Mouse (Mus musculus): ENCODE results near the gene Pccb. TPM values are rescaled to one million over a fixed set of nuclear protein-coding genes. Genes with fewer than 3 reads are reported as not detected.

Gene Pccb
- polyA plus RNA-seq, 1 experiment from 2014 or later, result 14.9 TPM

- 62% methylated on average over 11 of the region's 11 CpGs for WGBS
- no peaks in the 10 kb centered on the region for H3K4me1 ChIP-seq (ENCODE audit: control insufficient read depth, insufficient read depth, low read length)
- no peaks in the 10 kb centered on the region for H3K9me3 ChIP-seq (replicated peaks; ENCODE audit: control insufficient read depth, low read length)
- no peaks in the 10 kb centered on the region for H3K36me3 ChIP-seq (replicated peaks; ENCODE audit: control insufficient read depth, insufficient read depth, low read depth, low read length)
- H3K9ac ChIP-seq (replicated peaks; ENCODE audit: low read length), result no peak overlapping the region
- H3K4me3 ChIP-seq (ENCODE audit: low read depth, low read length), result no peak overlapping the region
- no peak for ATAC-seq (replicated peaks; ENCODE audit: insufficient number of reproducible peaks, low FRiP score, low TSS enrichment, low read depth)
- no peaks in the 10 kb centered on the region for H3K27me3 ChIP-seq (ENCODE audit: control insufficient read depth, insufficient read depth, low read length)
- no peak overlapping the region for H3K27ac ChIP-seq (replicated peaks; ENCODE audit: low read depth, low read length)
- no peak for DNase-seq (ENCODE audit: low spot score)
- H3K4me2 ChIP-seq (ENCODE audit: low read depth, low read length), result no peak overlapping the region
Measured at GRCm38 (mm10) chr9:101061035-101061434, 26.3 kb upstream of the Pccb start.

GRCm38 (mm10) chr9:101057156-101057555 lies 22.5 kb upstream of the Pccb start:
- Histone ChIP-seq H3K36me3 (replicated peaks; ENCODE audit: control insufficient read depth, insufficient read depth, low read depth, low read length) (no peaks in the 10 kb centered on the region), H3K4me1 (ENCODE audit: control insufficient read depth, insufficient read depth, low read length) (no peaks in the 10 kb centered on the region), H3K4me2 (ENCODE audit: low read depth, low read length) (no peak overlapping the region), H3K4me3 (ENCODE audit: low read depth, low read length) (no peak overlapping the region), H3K9ac (replicated peaks; ENCODE audit: low read length) (no peak overlapping the region), H3K27me3 (ENCODE audit: control insufficient read depth, insufficient read depth, low read length) (no peaks in the 10 kb centered on the region), H3K27ac (replicated peaks; ENCODE audit: low read depth, low read length) (no peak overlapping the region), H3K9me3 (replicated peaks; ENCODE audit: control insufficient read depth, low read length) (no peaks in the 10 kb centered on the region)
- ATAC-seq (replicated peaks; ENCODE audit: insufficient number of reproducible peaks, low FRiP score, low TSS enrichment, low read depth) (no peak), DNase-seq (ENCODE audit: low spot score) (no peak)
- whole genome bisulfite sequencing, result 92% methylated on average over 4 of the region's 4 CpGs

GRCm38 (mm10) chr9:101053279-101053678 lies 18.6 kb upstream of the Pccb start:
- H3K4me3 ChIP-seq (ENCODE audit: low read depth, low read length), result no peak overlapping the region
- no peak overlapping the region for H3K4me2 ChIP-seq (ENCODE audit: low read depth, low read length)
- H3K9ac ChIP-seq (replicated peaks; ENCODE audit: low read length), result no peak overlapping the region
- H3K4me1 ChIP-seq (ENCODE audit: control insufficient read depth, insufficient read depth, low read length), result no peaks in the 10 kb centered on the region
- H3K9me3 ChIP-seq (replicated peaks; ENCODE audit: control insufficient read depth, low read length), result no peaks in the 10 kb centered on the region
- no peak for ATAC-seq (replicated peaks; ENCODE audit: insufficient number of reproducible peaks, low FRiP score, low TSS enrichment, low read depth)
- H3K36me3 ChIP-seq (replicated peaks; ENCODE audit: control insufficient read depth, insufficient read depth, low read depth, low read length), result no peaks in the 10 kb centered on the region
- DNase-seq (ENCODE audit: low spot score), result no peak
- no peaks in the 10 kb centered on the region for H3K27me3 ChIP-seq (ENCODE audit: control insufficient read depth, insufficient read depth, low read length)
- WGBS, result 73% methylated on average over 14 of the region's 14 CpGs
- H3K27ac ChIP-seq (replicated peaks; ENCODE audit: low read depth, low read length), result no peak overlapping the region

GRCm38 (mm10) chr9:101052691-101053090 lies 18.0 kb upstream of the Pccb start:
- H3K4me3 ChIP-seq (ENCODE audit: low read depth, low read length), result no peak overlapping the region
- H3K27ac ChIP-seq (replicated peaks; ENCODE audit: low read depth, low read length), result no peak overlapping the region
- H3K27me3 ChIP-seq (ENCODE audit: control insufficient read depth, insufficient read depth, low read length), result no peaks in the 10 kb centered on the region
- WGBS, result 77% methylated on average over 6 of the region's 6 CpGs
- H3K4me2 ChIP-seq (ENCODE audit: low read depth, low read length), result no peak overlapping the region
- DNase-seq (ENCODE audit: low spot score) (no peak), ATAC-seq (replicated peaks; ENCODE audit: insufficient number of reproducible peaks, low FRiP score, low TSS enrichment, low read depth) (no peak)
- H3K4me1 ChIP-seq (ENCODE audit: control insufficient read depth, insufficient read depth, low read length), result no peaks in the 10 kb centered on the region
- no peak overlapping the region for H3K9ac ChIP-seq (replicated peaks; ENCODE audit: low read length)
- H3K36me3 ChIP-seq (replicated peaks; ENCODE audit: control insufficient read depth, insufficient read depth, low read depth, low read length), result no peaks in the 10 kb centered on the region
- no peaks in the 10 kb centered on the region for H3K9me3 ChIP-seq (replicated peaks; ENCODE audit: control insufficient read depth, low read length)

GRCm38 (mm10) chr9:101052007-101052406 lies 17.3 kb upstream of the Pccb start:
- H3K9me3 ChIP-seq (replicated peaks; ENCODE audit: control insufficient read depth, low read length), result no peaks in the 10 kb centered on the region
- no peak for ATAC-seq (replicated peaks; ENCODE audit: insufficient number of reproducible peaks, low FRiP score, low TSS enrichment, low read depth)
- H3K27me3 ChIP-seq (ENCODE audit: control insufficient read depth, insufficient read depth, low read length), result no peaks in the 10 kb centered on the region
- H3K4me3 ChIP-seq (ENCODE audit: low read depth, low read length), result no peak overlapping the region
- DNase-seq (ENCODE audit: low spot score), result no peak
- H3K36me3 ChIP-seq (replicated peaks; ENCODE audit: control insufficient read depth, insufficient read depth, low read depth, low read length), result no peaks in the 10 kb centered on the region
- 91% methylated on average over 3 of the region's 3 CpGs for WGBS
- H3K4me2 ChIP-seq (ENCODE audit: low read depth, low read length), result no peak overlapping the region
- H3K9ac ChIP-seq (replicated peaks; ENCODE audit: low read length), result no peak overlapping the region
- H3K27ac ChIP-seq (replicated peaks; ENCODE audit: low read depth, low read length), result no peak overlapping the region
- H3K4me1 ChIP-seq (ENCODE audit: control insufficient read depth, insufficient read depth, low read length), result no peaks in the 10 kb centered on the region

- no peaks in the 10 kb centered on the region for H3K36me3 ChIP-seq (replicated peaks; ENCODE audit: control insufficient read depth, insufficient read depth, low read depth, low read length)
- ATAC-seq (replicated peaks; ENCODE audit: insufficient number of reproducible peaks, low FRiP score, low TSS enrichment, low read depth) (no peak), DNase-seq (ENCODE audit: low spot score) (no peak)
- 71% methylated on average over 15 of the region's 15 CpGs for WGBS
- H3K9ac ChIP-seq (replicated peaks; ENCODE audit: low read length), result no peak overlapping the region
- no peak overlapping the region for H3K4me2 ChIP-seq (ENCODE audit: low read depth, low read length)
- no peaks in the 10 kb centered on the region for H3K4me1 ChIP-seq (ENCODE audit: control insufficient read depth, insufficient read depth, low read length)
- no peaks in the 10 kb centered on the region for H3K9me3 ChIP-seq (replicated peaks; ENCODE audit: control insufficient read depth, low read length)
- no peaks in the 10 kb centered on the region for H3K27me3 ChIP-seq (ENCODE audit: control insufficient read depth, insufficient read depth, low read length)
- no peak overlapping the region for H3K4me3 ChIP-seq (ENCODE audit: low read depth, low read length)
- H3K27ac ChIP-seq (replicated peaks; ENCODE audit: low read depth, low read length), result no peak overlapping the region
Measured at GRCm38 (mm10) chr9:101045710-101046338, 11.1 kb upstream of the Pccb start.

GRCm38 (mm10) chr9:101042249-101042648 lies 7.6 kb upstream of the Pccb start:
- WGBS, result 86% methylated on average over 9 of the region's 9 CpGs
- ATAC-seq (replicated peaks; ENCODE audit: insufficient number of reproducible peaks, low FRiP score, low TSS enrichment, low read depth) (no peak), DNase-seq (ENCODE audit: low spot score) (no peak)
- Histone ChIP-seq H3K4me2 (ENCODE audit: low read depth, low read length) (no peak overlapping the region), H3K9ac (replicated peaks; ENCODE audit: low read length) (no peak overlapping the region), H3K27me3 (ENCODE audit: control insufficient read depth, insufficient read depth, low read length) (no peaks in the 10 kb centered on the region), H3K9me3 (replicated peaks; ENCODE audit: control insufficient read depth, low read length) (no peaks in the 10 kb centered on the region), H3K36me3 (replicated peaks; ENCODE audit: control insufficient read depth, insufficient read depth, low read depth, low read length) (no peaks in the 10 kb centered on the region), H3K4me1 (ENCODE audit: control insufficient read depth, insufficient read depth, low read length) (no peaks in the 10 kb centered on the region), H3K4me3 (ENCODE audit: low read depth, low read length) (no peak overlapping the region), H3K27ac (replicated peaks; ENCODE audit: low read depth, low read length) (no peak overlapping the region)

- Histone ChIP-seq H3K36me3 (replicated peaks; ENCODE audit: control insufficient read depth, insufficient read depth, low read depth, low read length) (no peaks in the 10 kb centered on the region), H3K27me3 (ENCODE audit: control insufficient read depth, insufficient read depth, low read length) (no peaks in the 10 kb centered on the region), H3K9me3 (replicated peaks; ENCODE audit: control insufficient read depth, low read length) (no peaks in the 10 kb centered on the region), H3K4me3 (ENCODE audit: low read depth, low read length) (no peak overlapping the region), H3K27ac (replicated peaks; ENCODE audit: low read depth, low read length) (no peak overlapping the region), H3K4me2 (ENCODE audit: low read depth, low read length) (no peak overlapping the region), H3K9ac (replicated peaks; ENCODE audit: low read length) (no peak overlapping the region), H3K4me1 (ENCODE audit: control insufficient read depth, insufficient read depth, low read length) (no peaks in the 10 kb centered on the region)
- no peak for DNase-seq (ENCODE audit: low spot score)
- ATAC-seq (replicated peaks; ENCODE audit: insufficient number of reproducible peaks, low FRiP score, low TSS enrichment, low read depth), result no peak
- 76% methylated on average over 5 of the region's 5 CpGs for WGBS
Measured at GRCm38 (mm10) chr9:101041508-101041907, 6.8 kb upstream of the Pccb start.
